Mouse (Mus musculus) MEL (cell line): Measurements from ENCODE around the gene Clec16a. TPM values are rescaled to one million over a fixed set of nuclear protein-coding genes. Genes with fewer than 3 reads are reported as not detected.
A peak's percentile ranks its signal among the peaks of the same experiment; 100 is the strongest.

Experiments used
- DNase-seq: peaks from one replicate; pipeline ENCODE4 v3.0.0; 2011; ENCODE audit warnings: low read depth, low spot score
- H3K27ac ChIP-seq: 2 replicates; pipeline ENCODE4 v1.5.1; 2012; ENCODE audit warnings: low read depth, mild to moderate bottlenecking, control low read depth, low read length, moderate library complexity; ENCODE audit not compliant: control insufficient read depth
- H3K27me3 ChIP-seq, 2 experiments: fragments of 150-350 bp in 1 of 2; sonication (generic) in 1 of 2; 2 replicates each; pipeline ENCODE4 v1.6.1; 2012; ENCODE audit warnings: low read length in 2 of 2, mild to moderate bottlenecking in 2 of 2, improper control_type of control experiment in 1 of 2, moderate library complexity in 1 of 2; ENCODE audit not compliant: insufficient read depth in 2 of 2, control insufficient read depth in 1 of 2
- H3K36me3 ChIP-seq, 2 experiments: 2 replicates each; pipeline ENCODE4 v1.6.1; 2012 to 2014; ENCODE audit warnings: low read length in 2 of 2, improper control_type of control experiment in 1 of 2, inconsistent platforms in 1 of 2, mild to moderate bottlenecking in 1 of 2; ENCODE audit not compliant: insufficient read depth in 2 of 2, control insufficient read depth in 1 of 2
- H3K4me1 ChIP-seq, 2 experiments: fragments of 150-350 bp in 1 of 2; sonication (generic) in 1 of 2; 2 replicates each; pipeline ENCODE4 v1.6.1; 2012; ENCODE audit warnings: low read length in 2 of 2, improper control_type of control experiment in 1 of 2, mild to moderate bottlenecking in 1 of 2; ENCODE audit not compliant: insufficient read depth in 2 of 2, control insufficient read depth in 1 of 2
- H3K4me3 ChIP-seq, 2 experiments: fragments of 150-350 bp in 1 of 2; sonication (generic) in 1 of 2; 2 replicates each; pipeline ENCODE4 v1.5.1; 2012; ENCODE audit warnings: low read depth in 2 of 2, low read length in 2 of 2, mild to moderate bottlenecking in 2 of 2, moderate library complexity in 2 of 2, control low read depth in 1 of 2, improper control_type of control experiment in 1 of 2; ENCODE audit not compliant: control insufficient read depth in 1 of 2, insufficient read depth in 1 of 2
- H3K79me2 ChIP-seq: 2 replicates; pipeline ENCODE4 v1.6.1; 2012; ENCODE audit warnings: mild to moderate bottlenecking, low read length, moderate library complexity; ENCODE audit not compliant: control insufficient read depth, poor library complexity, insufficient read depth
- H3K9ac ChIP-seq: 2 replicates; pipeline ENCODE4 v1.6.1; 2012; ENCODE audit warnings: low read depth, mild to moderate bottlenecking, control low read depth, low read length, moderate library complexity; ENCODE audit not compliant: control insufficient read depth, poor library complexity, severe bottlenecking
- H3K9me3 ChIP-seq: fragments of 150-350 bp; sonication (generic); replicated peaks from 2 replicates; pipeline ENCODE4 v1.6.1; 2012; ENCODE audit warnings: mild to moderate bottlenecking, low read length, improper control_type of control experiment, moderate library complexity; ENCODE audit not compliant: insufficient read depth
- CTCF ChIP-seq, 3 experiments: IDR thresholded peaks in 2 of 3; conservative IDR thresholded peaks in 1 of 3; 2 replicates each; pipeline ENCODE4 v1.5.1; 2011 to 2012; ENCODE audit warnings: low read length in 3 of 3, low read depth in 2 of 3, mild to moderate bottlenecking in 2 of 3, improper control_type of control experiment in 1 of 3, inconsistent platforms in 1 of 3, mixed read lengths in 1 of 3, moderate library complexity in 1 of 3; ENCODE audit not compliant: control insufficient read depth in 1 of 3, insufficient read depth in 1 of 3, poor library complexity in 1 of 3, severe bottlenecking in 1 of 3
- ELF1 ChIP-seq: IDR thresholded peaks from 2 replicates; pipeline ENCODE4 v1.6.1; 2014; ENCODE audit warnings: low read depth, mild to moderate bottlenecking, inconsistent platforms, low read length, improper control_type of control experiment, moderate library complexity
- ETS1 ChIP-seq: IDR thresholded peaks from 2 replicates; pipeline ENCODE4 v1.6.1; 2012; ENCODE audit warnings: low read depth, mild to moderate bottlenecking, inconsistent platforms, low read length, improper control_type of control experiment, moderate library complexity
- GABPA ChIP-seq: IDR thresholded peaks from 2 replicates; pipeline ENCODE4 v1.6.1; 2012; ENCODE audit warnings: low read depth, mild to moderate bottlenecking, inconsistent platforms, low read length, improper control_type of control experiment, moderate library complexity
- GATA1 ChIP-seq: IDR thresholded peaks from 2 replicates; pipeline ENCODE4 v1.6.1; 2011; ENCODE audit warnings: low read depth, low read length, improper control_type of control experiment
- HCFC1 ChIP-seq: IDR thresholded peaks from 2 replicates; pipeline ENCODE4 v1.6.1; 2012; ENCODE audit warnings: low read depth, mild to moderate bottlenecking, inconsistent platforms, low read length, improper control_type of control experiment, moderate library complexity
- JUND ChIP-seq: IDR thresholded peaks from 2 replicates; pipeline ENCODE4 v1.6.1; 2011; ENCODE audit warnings: low read depth, mild to moderate bottlenecking, improper control_type of control experiment, low read length
- MAZ ChIP-seq: IDR thresholded peaks from 2 replicates; pipeline ENCODE4 v1.6.1; 2012; ENCODE audit warnings: low read depth, mild to moderate bottlenecking, inconsistent platforms, low read length, improper control_type of control experiment
- MEF2A ChIP-seq: IDR thresholded peaks from 2 replicates; pipeline ENCODE4 v1.6.1; 2014; ENCODE audit warnings: low read depth, mild to moderate bottlenecking, inconsistent platforms, low read length, improper control_type of control experiment; ENCODE audit not compliant: poor library complexity, insufficient replicate concordance, severe bottlenecking; ENCODE audit errors: extremely low read depth
- MYB ChIP-seq: IDR thresholded peaks from 2 replicates; pipeline ENCODE4 v1.6.1; 2011; ENCODE audit warnings: mild to moderate bottlenecking, low read depth, low read length, improper control_type of control experiment
- MYC ChIP-seq: IDR thresholded peaks from 2 replicates; pipeline ENCODE4 v1.6.1; 2011; ENCODE audit warnings: low read depth, mild to moderate bottlenecking, low read length, improper control_type of control experiment, moderate library complexity
- POLR2A ChIP-seq, 2 experiments: IDR thresholded peaks; 2 replicates each; pipeline ENCODE4 v1.6.1; 2011 to 2012; ENCODE audit warnings: low read length in 2 of 2, mild to moderate bottlenecking in 2 of 2, control low read depth in 1 of 2, improper control_type of control experiment in 1 of 2, low read depth in 1 of 2, moderate library complexity in 1 of 2; ENCODE audit not compliant: control insufficient read depth in 1 of 2, insufficient read depth in 1 of 2, poor library complexity in 1 of 2
- POLR2AphosphoS2 ChIP-seq: IDR thresholded peaks from 2 replicates; pipeline ENCODE4 v1.6.1; 2011; ENCODE audit warnings: low read length, improper control_type of control experiment
- POLR2AphosphoS5 ChIP-seq: IDR thresholded peaks from 2 replicates; pipeline ENCODE4 v1.6.1; 2012; ENCODE audit warnings: low read depth, borderline replicate concordance, mild to moderate bottlenecking, inconsistent platforms, low read length, moderate library complexity, mixed read lengths
- RAD21 ChIP-seq: IDR thresholded peaks from 2 replicates; pipeline ENCODE4 v1.6.1; 2011; ENCODE audit warnings: mild to moderate bottlenecking, low read depth, low read length, improper control_type of control experiment
- RCOR1 ChIP-seq: IDR thresholded peaks from 2 replicates; pipeline ENCODE4 v1.6.1; 2012; ENCODE audit warnings: low read depth, mild to moderate bottlenecking, inconsistent platforms, low read length, improper control_type of control experiment
- SMC3 ChIP-seq: IDR thresholded peaks from 2 replicates; pipeline ENCODE4 v1.6.1; 2011; ENCODE audit warnings: low read depth, low read length, improper control_type of control experiment
- TAL1 ChIP-seq: IDR thresholded peaks from 2 replicates; pipeline ENCODE4 v1.6.1; 2012; ENCODE audit warnings: mild to moderate bottlenecking, inconsistent platforms, low read length, moderate library complexity, mixed read lengths
- USF2 ChIP-seq, 2 experiments: IDR thresholded peaks; 2 replicates each; pipeline ENCODE4 v1.6.1; 2011 to 2012; ENCODE audit warnings: improper control_type of control experiment in 2 of 2, low read length in 2 of 2, borderline replicate concordance in 1 of 2, inconsistent platforms in 1 of 2, low read depth in 1 of 2, mild to moderate bottlenecking in 1 of 2; ENCODE audit not compliant: insufficient read depth in 1 of 2
- ZKSCAN1 ChIP-seq: IDR thresholded peaks from 2 replicates; pipeline ENCODE4 v1.6.1; 2012; ENCODE audit warnings: low read depth, mild to moderate bottlenecking, inconsistent platforms, low read length, improper control_type of control experiment, moderate library complexity
- polyA plus RNA-seq, 2 experiments: library from polyadenylated mRNA; stranded (reverse) in 1 of 2; unstranded in 1 of 2; fragments of >175 nt in 1 of 2; fragments of >200 nt in 1 of 2; gene quantifications; 2 replicates each; pipeline versions ENCODE4 v1.2.1 to v1.2.4; 2012; ENCODE audit warnings: low replicate concordance in 2 of 2, low read depth in 1 of 2; ENCODE audit not compliant: insufficient read length in 2 of 2, insufficient read depth in 1 of 2, missing spikeins in 1 of 2
- total RNA-seq: library from RNA; depleted of rRNA; stranded (reverse); fragments of 300-350 nt; gene quantifications from 2 replicates; pipeline ENCODE4 v1.2.3, GENCODE M21; 2012

The Clec16a gene
- total and polyA plus RNA-seq, 3 experiments: 10.4 to 49.3 (median 22.1) TPM

DNA sequence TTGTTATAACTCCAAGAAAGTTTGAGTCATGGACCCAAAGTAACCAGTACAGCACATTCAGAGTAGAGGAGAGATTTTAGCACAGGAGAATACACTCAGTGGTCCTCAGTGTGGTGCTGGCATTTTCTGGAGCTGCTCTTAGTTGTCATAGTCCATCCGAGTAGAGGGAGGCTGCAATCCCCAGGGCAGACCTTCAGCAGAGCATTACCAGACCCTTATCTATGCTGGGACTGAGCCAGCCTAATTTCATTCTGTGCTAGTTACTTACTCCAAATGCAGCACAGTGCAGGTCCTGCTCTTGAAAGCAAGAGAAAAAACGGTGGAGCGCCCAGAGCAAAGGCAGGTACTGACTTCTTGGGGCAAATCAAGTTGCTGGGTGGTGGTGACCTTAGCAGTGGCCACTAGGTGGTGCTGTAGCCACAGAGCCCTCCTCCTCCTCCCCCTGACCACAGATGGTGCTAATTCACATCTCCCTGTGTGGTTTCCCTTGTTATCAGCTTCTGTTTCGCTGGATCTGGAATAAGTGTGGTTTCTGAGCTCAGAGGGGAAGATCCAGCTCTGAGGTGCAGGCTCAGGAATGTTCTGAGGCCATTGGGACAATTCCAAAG, 20.2 kb downstream of the Clec16a start:
- Histone ChIP-seq H3K9ac (no peak overlapping the region), H3K4me3 (no peak overlapping the region), H3K36me3 (no peaks in the 10 kb centered on the region; a peak in 1 of 4 replicates), H3K9me3 (no peaks in the 10 kb centered on the region), H3K79me2 (no peaks in the 10 kb centered on the region), H3K27me3 (no peaks in the 10 kb centered on the region)
- peak; percentile 81 for DNase-seq
- TF ChIP-seq POLR2A (IDR thresholded peaks at IDR 0.05; ENCODE audit: control insufficient read depth in 1 of 2, insufficient read depth in 1 of 2, low read depth in 1 of 2, low read length in 2 of 2, poor library complexity in 1 of 2) (no peak), SMC3 (peak; percentile 61), CTCF (IDR thresholded peaks at IDR 0.05 in 2 of 3, conservative IDR thresholded peaks at IDR 0.05 in 1 of 3; ENCODE audit: control insufficient read depth in 1 of 3, insufficient read depth in 1 of 3, low read depth in 2 of 3, low read length in 3 of 3, poor library complexity in 1 of 3, severe bottlenecking in 1 of 3) (peak; percentile 87 to 94 (median 92)), RAD21 (peak; percentile 59), GATA1 (peak; percentile 28; the same call in 1 of the 2 replicates), ELF1 (no peak)
- TF ChIP-seq, all 39 proteins: peak for 4
- Histone ChIP-seq H3K27ac (no peak overlapping the region), H3K4me1 (no peaks in the 10 kb centered on the region)

DNA sequence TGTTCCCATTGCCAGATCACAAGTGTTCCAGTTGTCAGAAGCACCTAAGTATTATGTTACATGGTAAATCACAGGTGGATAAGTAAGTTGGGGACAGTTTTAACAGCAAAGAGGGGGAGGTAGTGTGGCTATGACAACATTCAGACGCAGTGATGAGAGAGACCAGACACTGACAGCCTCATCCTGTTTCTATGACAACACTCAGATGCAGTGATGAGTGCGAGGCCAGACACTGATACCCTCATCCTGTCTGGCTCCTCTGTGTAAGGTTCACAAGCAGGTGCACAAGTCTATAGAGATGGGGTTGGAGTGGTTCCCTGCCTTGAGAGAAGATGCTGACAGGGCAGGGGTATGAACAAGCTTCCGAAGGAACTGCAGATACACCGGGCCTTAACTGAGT, 22.0 kb downstream of the Clec16a start:
- no peak for DNase-seq
- H3K4me1 ChIP-seq: no peaks in the 10 kb centered on the region
- no peaks in the 10 kb centered on the region for H3K79me2 ChIP-seq
- no peak overlapping the region for H3K9ac ChIP-seq
- no peak overlapping the region for H3K4me3 ChIP-seq
- no peaks in the 10 kb centered on the region; a peak in 1 of 4 replicates for H3K36me3 ChIP-seq
- H3K27ac ChIP-seq: no peak overlapping the region
- TF ChIP-seq POLR2AphosphoS2 (no peak), CTCF (IDR thresholded peaks at IDR 0.05 in 2 of 3, conservative IDR thresholded peaks at IDR 0.05 in 1 of 3; ENCODE audit: control insufficient read depth in 1 of 3, insufficient read depth in 1 of 3, low read depth in 2 of 3, low read length in 3 of 3, poor library complexity in 1 of 3, severe bottlenecking in 1 of 3) (no peak), MEF2A (no peak), GABPA (no peak), USF2 (IDR thresholded peaks at IDR 0.05; ENCODE audit: borderline replicate concordance in 1 of 2, insufficient read depth in 1 of 2, low read depth in 1 of 2, low read length in 2 of 2) (no peak)
- no peaks in the 10 kb centered on the region for H3K9me3 ChIP-seq
- H3K27me3 ChIP-seq: no peaks in the 10 kb centered on the region

DNA sequence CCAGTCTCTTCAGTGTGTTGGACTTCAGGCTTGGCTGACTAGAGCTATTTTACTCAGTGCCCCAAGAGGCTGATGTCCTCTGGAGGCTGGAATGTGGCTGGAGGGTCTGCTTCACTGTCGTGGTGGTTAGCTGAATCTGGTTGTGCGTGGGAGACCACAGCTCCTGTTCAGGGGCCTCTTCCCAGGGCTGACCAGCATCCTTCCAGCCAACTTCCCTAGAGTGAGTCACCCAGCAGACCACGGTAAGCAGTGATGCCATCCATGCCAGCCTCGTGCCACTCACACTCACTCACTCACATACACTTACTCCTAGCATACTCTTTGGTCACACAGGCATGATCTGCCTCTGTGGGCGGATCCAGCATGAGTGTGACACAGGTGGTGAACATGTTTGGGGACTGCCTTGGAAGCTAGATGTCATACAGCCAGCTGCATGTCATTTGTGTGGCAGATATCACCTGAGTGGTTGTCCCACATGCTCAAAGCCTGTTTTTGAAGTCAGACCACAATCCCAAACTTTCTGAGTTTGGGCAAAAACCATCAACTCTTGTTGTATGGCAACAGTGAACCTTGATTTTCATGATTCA, 24.8 kb downstream of the Clec16a start:
- no peak for DNase-seq
- no peaks in the 10 kb centered on the region for H3K27me3 ChIP-seq
- no peak overlapping the region for H3K4me3 ChIP-seq
- H3K9ac ChIP-seq: no peak overlapping the region
- TF ChIP-seq MYB (no peak), POLR2AphosphoS5 (no peak), JUND (no peak), MAZ (no peak), TAL1 (no peak), HCFC1 (no peak), ETS1 (no peak), ZKSCAN1 (no peak), RAD21 (no peak), USF2 (IDR thresholded peaks at IDR 0.05; ENCODE audit: borderline replicate concordance in 1 of 2, insufficient read depth in 1 of 2, low read depth in 1 of 2, low read length in 2 of 2) (no peak), RCOR1 (no peak), MYC (no peak)
- H3K9me3 ChIP-seq: no peaks in the 10 kb centered on the region
- no peaks in the 10 kb centered on the region for H3K79me2 ChIP-seq
- H3K27ac ChIP-seq: no peak overlapping the region
- H3K4me1 ChIP-seq: no peaks in the 10 kb centered on the region
- no peaks in the 10 kb centered on the region; a peak in 1 of 4 replicates for H3K36me3 ChIP-seq
